Mouse (Mus musculus) adrenal gland, postnatal 4 days (tissue): ENCODE results near the gene Vmn1r27. TPM values are rescaled to one million over a fixed set of nuclear protein-coding genes. Genes with fewer than 3 reads are reported as not detected.

Source experiments
- DNase-seq, 2 experiments: peaks; one replicate each; pipeline ENCODE4 v3.0.0; 2021 to 2022; ENCODE audit warnings: low spot score in 2 of 2, mixed read lengths in 2 of 2
- long read RNA-seq, 2 experiments: library from polyadenylated mRNA; stranded (forward); transcript quantifications; one replicate each; pipeline ENCODE4 v2.0.0; 2021
- total RNA-seq, 2 experiments: library from RNA; stranded (reverse); gene quantifications; 2 replicates each; pipeline ENCODE4 v1.2.3; 2021

Gene Vmn1r27
- not detected for total RNA-seq
- long read RNA-seq, experiment 1, result 0 reads
- long read RNA-seq, experiment 2, result 0 reads

DNA sequence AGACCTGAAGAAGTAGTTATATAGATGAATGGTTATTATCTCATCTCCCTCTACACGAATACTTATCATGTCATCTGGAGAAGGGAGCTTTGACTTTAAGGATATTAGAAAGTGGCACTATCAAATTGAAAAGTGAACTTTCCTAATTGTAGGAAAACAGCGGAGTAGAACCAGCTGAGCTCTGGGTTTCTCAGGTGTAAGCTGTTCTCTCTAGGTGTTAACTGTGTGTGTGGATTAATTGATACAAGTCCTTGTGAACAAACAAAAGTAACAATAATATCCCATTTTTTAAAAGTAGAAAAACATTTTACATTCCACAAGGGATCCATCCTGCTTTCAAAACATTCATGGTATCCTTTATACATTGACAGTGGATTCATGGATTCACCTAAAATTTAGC lies at the start of gene Vmn1r27:
Gene Vmn1r27, minus strand, starts transcription at position 101 of the 400 bp plus-strand sequence.
- DNase-seq, result no peak

DNA sequence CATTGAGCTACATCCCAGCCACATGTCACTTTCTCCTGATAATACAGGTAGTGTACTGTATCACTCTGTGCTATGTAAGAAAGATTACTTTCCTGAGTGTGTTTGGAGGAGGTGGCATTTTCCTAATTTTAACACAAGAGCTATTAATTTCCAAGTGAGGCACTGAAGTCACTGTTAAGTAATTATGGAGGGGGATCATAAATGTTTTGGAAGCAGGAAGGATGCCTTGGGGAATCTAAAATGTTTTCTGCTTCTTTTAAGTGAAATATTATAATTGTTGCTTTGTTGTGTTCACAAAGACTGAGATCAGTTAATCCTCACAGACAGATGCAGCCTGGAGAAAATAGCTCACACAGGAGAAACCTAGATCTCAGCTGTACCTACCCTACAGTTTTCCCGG lies 43.1 kb upstream of the Vmn1r27 start, which contains the start of gene Vmn1r28:
Gene Vmn1r28, plus strand, starts transcription at position 301 of the 400 bp plus-strand sequence.
- no peak for DNase-seq

DNA sequence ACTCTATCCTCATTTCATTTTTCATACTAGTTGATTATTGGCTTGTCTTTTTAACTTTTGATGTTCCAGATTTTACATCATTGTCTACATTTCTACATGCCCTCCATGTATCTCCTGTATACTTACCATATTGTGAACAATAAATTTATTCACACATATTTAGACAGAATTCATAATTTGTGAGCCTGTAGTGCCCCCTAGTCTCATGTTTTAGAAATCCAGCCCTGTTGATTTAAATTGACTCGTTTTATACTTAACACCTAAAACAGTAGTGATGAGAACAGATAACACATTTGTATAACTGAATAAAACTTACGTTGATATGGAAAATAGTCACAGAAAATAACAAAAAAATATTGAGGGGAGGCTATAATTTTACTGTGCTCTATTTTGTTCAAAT lies 2.5 kb downstream of the Vmn1r27 start:
- DNase-seq, result no peak

Other genes starting within 250 kb of the Vmn1r27 start
- gene Vmn1r25, start 238.0 kb downstream of the Vmn1r27 start, total RNA-seq, result not detected
- not detected for gene Vmn1r26, start 203.7 kb downstream of the Vmn1r27 start, total RNA-seq
- not detected for gene Vmn1r28, start 43.2 kb upstream of the Vmn1r27 start, total RNA-seq
- gene Vmn1r29, start 82.7 kb upstream of the Vmn1r27 start, total RNA-seq, result not detected
- gene Vmn1r30, start 224.6 kb upstream of the Vmn1r27 start, total RNA-seq, result not detected